Mouse (Mus musculus) brain, embryonic 14.5 days (tissue): ENCODE results near the gene Lin7b. TPM values are rescaled to one million over a fixed set of nuclear protein-coding genes. Genes with fewer than 3 reads are reported as not detected.

Experiments used
- DNase-seq: peaks from one replicate; pipeline ENCODE4 v3.0.0-alpha.2; 2011; ENCODE audit warnings: low read depth
- CTCF ChIP-seq: fragments of 200-500 bp; IDR thresholded peaks from 2 replicates; pipeline ENCODE4 v1.5.1; 2012; ENCODE audit warnings: inconsistent platforms, mild to moderate bottlenecking, moderate library complexity, borderline replicate concordance; ENCODE audit not compliant: insufficient read depth, insufficient read length; ENCODE audit errors: extremely low read depth
- POLR2A ChIP-seq: fragments of 200-500 bp; IDR thresholded peaks from 2 replicates; pipeline ENCODE4 v1.6.1; 2012; ENCODE audit warnings: mild to moderate bottlenecking, inconsistent platforms, borderline replicate concordance; ENCODE audit not compliant: poor library complexity, insufficient read depth, insufficient read length, severe bottlenecking; ENCODE audit errors: extremely low read depth
- polyA plus RNA-seq: library from polyadenylated mRNA; depleted of rRNA; stranded (reverse); fragments of >200 nt; gene quantifications from 2 replicates; pipeline ENCODE4 v1.2.3, GENCODE M21; 2012; rRNA removed

Gene Lin7b
- polyA plus RNA-seq, 1 experiment = 17.6 TPM

DNA sequence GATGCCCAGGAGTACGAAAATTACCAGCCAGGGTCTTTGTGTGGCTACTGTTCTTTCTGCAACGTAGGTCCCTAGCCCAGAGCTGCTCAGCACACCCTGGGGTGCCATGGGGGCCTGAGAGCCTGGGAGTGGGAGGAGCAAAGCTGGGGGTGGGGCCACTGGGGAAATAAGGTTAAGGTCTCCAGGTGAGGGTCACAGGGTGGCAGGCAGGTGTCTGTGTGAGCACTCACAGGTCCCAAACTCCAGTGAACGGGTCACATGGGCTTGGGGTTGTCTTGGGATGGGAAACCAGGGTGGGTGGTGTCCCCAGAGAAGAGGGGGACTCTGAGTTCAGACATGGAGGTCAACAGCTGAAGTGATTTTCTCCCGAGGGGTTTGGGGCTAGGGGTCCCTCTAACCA lies 32.9 kb downstream of the Lin7b start:
- no peak for DNase-seq
- TF ChIP-seq CTCF (no peak), POLR2A (no peak)

DNA sequence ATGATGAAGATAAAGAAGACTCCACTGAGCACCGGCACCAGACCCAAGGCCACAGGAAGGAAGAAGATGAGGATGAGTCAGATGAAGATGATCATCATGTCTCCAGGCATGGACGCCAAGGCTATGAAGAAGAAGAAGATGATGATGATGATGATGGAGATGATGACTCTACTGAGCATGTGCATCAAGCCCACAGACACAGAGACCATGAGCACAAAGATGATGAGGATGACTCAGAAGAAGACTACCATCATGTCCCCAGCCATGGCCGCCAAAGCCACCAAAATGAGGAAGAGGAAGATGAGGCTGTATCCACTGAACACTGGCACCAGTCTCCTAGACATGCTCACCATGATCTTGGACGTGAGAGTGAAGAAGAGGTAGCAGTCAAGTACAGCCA lies 34.1 kb downstream of the Lin7b start:
- TF ChIP-seq CTCF (no peak), POLR2A (no peak)
- DNase-seq = no peak

- no peak for TF ChIP-seq POLR2A
- no peak for TF ChIP-seq CTCF
- DNase-seq = no peak
Measured at GRCm38 (mm10) chr7:45335056-45335455, 35.3 kb downstream of the Lin7b start, which contains the start of gene Hrc. Gene Hrc (plus strand): TSS chr7:45335290.

GRCm38 (mm10) chr7:45334605-45335004 lies 35.8 kb downstream of the Lin7b start:
- TF ChIP-seq CTCF (no peak), POLR2A (no peak)
- DNase-seq = no peak

- TF ChIP-seq CTCF (no peak), POLR2A (no peak)
- peak; percentile 88 for DNase-seq
Measured at GRCm38 (mm10) chr7:45333431-45333982, 36.9 kb downstream of the Lin7b start, which contains the start of gene Trpm4. Gene Trpm4 (minus strand): TSS chr7:45333780.

- TF ChIP-seq CTCF = no peak
- TF ChIP-seq POLR2A = no peak
- peak; percentile 48 for DNase-seq
Measured at GRCm38 (mm10) chr7:45332685-45333425, 37.5 kb downstream of the Lin7b start.

DNA sequence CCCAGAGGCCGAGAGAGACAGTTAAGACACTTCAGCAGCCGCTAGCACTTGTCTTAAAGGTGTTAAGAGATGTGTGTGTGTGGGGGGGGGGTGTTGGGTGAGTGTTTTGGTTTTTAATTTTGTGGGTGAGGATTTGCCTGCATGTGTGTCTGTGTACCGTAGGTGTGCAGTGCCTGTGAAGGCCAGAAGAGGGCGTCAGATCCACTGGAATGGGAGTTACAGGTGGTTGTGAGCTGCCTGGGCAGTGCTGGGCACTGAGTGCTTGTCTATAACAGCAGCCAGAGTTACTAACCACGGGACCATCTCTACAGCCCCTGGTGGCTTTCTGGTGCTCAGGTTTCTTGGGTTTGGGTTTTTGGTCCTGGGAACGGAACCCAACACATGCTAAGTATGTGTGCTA lies 38.9 kb downstream of the Lin7b start:
- no peak for DNase-seq
- no peak for TF ChIP-seq POLR2A
- 0 out of 2 replicates have a peak, but pooled peaks have one; percentile 2 for TF ChIP-seq CTCF

DNA sequence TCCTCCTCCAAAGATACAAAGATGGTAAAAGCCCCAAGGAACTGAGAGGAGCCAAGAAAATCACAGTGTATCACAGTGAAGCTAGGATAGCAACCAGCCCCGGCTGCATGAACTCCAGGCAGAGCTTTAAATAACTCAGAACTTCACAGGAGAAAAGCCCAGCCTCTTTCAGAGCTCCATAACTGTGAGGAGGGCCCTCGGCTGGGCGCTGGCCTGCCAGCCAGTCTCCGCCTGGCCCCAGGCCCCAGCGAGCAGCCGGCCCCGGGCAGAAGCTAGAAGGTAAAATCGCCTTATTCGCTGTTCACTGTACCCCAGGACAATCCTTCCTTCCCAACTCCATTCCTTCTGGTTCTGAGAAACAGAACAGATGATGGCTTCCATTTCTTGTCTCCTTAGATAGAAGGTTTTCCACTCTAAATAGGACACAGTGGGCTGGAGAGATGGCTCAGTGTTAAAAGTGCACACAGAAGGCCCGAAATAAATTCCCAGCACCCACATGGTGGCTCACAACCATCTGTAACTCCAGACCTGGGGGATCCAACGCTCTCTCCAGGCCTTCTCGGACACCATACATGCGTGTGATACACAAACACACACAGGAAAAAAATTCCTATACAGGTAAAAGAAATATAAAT lies 41.4 kb downstream of the Lin7b start:
- TF ChIP-seq CTCF = no peak
- TF ChIP-seq POLR2A = no peak

GRCm38 (mm10) chr7:45325800-45326199 lies 44.6 kb downstream of the Lin7b start:
- TF ChIP-seq POLR2A (no peak), CTCF (peak; percentile 22; the same call in 1 of the 2 replicates)
- DNase-seq = no peak

More for the DNA sequence above, 41.4 kb downstream of the Lin7b start:
- no peak for DNase-seq

GRCm38 (mm10) chr7:45323069-45323468 lies 47.3 kb downstream of the Lin7b start:
- no peak for TF ChIP-seq POLR2A
- no peak for TF ChIP-seq CTCF
- DNase-seq = no peak

- DNase-seq = no peak
- no peak for TF ChIP-seq CTCF
- TF ChIP-seq POLR2A = no peak
Measured at GRCm38 (mm10) chr7:45322245-45322644, 48.1 kb downstream of the Lin7b start.

Other genes with a start within 250 kb of the Lin7b start
- gene Rps11, start 246.1 kb downstream of the Lin7b start, polyA plus RNA-seq = 421 and 634 TPM in 2 replicates
- 2,550 and 2,843 TPM in 2 replicates for gene Rpl13a, start 241.8 kb downstream of the Lin7b start, polyA plus RNA-seq
- 0.30 and 0.31 TPM in 2 replicates for gene Gm45713, start 234.4 kb downstream of the Lin7b start, polyA plus RNA-seq
- 6.2 and 9.0 TPM in 2 replicates for gene Flt3l, start 234.2 kb downstream of the Lin7b start, polyA plus RNA-seq
- 130 and 151 TPM in 2 replicates for gene Pih1d1, start 216.3 kb downstream of the Lin7b start, polyA plus RNA-seq
- 26.4 and 34.2 TPM in 2 replicates for gene Aldh16a1, start 216.0 kb downstream of the Lin7b start, polyA plus RNA-seq
- gene Slc17a7, start 206.6 kb downstream of the Lin7b start, polyA plus RNA-seq = 6.7 and 25.8 TPM in 2 replicates
- 0.04 and 0.12 TPM in 2 replicates for gene Gfy, start 191.0 kb downstream of the Lin7b start, polyA plus RNA-seq
- 0.25 and 0.30 TPM in 2 replicates for gene Pth2, start 189.6 kb downstream of the Lin7b start, polyA plus RNA-seq
- 0.70 and 1.1 TPM in 2 replicates for gene Ccdc155, start 165.7 kb downstream of the Lin7b start, polyA plus RNA-seq
- gene Dkkl1, start 158.4 kb downstream of the Lin7b start, polyA plus RNA-seq = 1.4 and 2.1 TPM in 2 replicates
- 184 and 312 TPM in 2 replicates for gene Tead2, start 154.8 kb downstream of the Lin7b start, polyA plus RNA-seq
- 1.4 and 1.5 TPM in 2 replicates for gene Cd37, start 131.5 kb downstream of the Lin7b start, polyA plus RNA-seq
- gene Slc6a16, start 129.5 kb downstream of the Lin7b start, polyA plus RNA-seq = 0.70 and 0.86 TPM in 2 replicates
- 0.11 TPM in 1 of 2 replicates, not detected in the other for gene Slc6a21, start 93.1 kb downstream of the Lin7b start, polyA plus RNA-seq
- gene Trpm4, start 36.8 kb downstream of the Lin7b start, polyA plus RNA-seq = 19.0 and 20.3 TPM in 2 replicates
- gene Hrc, start 35.3 kb downstream of the Lin7b start, polyA plus RNA-seq = 0.48 and 1.3 TPM in 2 replicates
- 56.7 and 60.0 TPM in 2 replicates for gene Ppfia3, start 3.6 kb downstream of the Lin7b start, polyA plus RNA-seq
- 643 and 713 TPM in 2 replicates for gene Snrnp70, start 25.2 kb upstream of the Lin7b start, polyA plus RNA-seq
- 0.03 TPM in 1 of 2 replicates, not detected in the other for gene Kcna7, start 35.1 kb upstream of the Lin7b start, polyA plus RNA-seq
- gene Ntf5, start 43.1 kb upstream of the Lin7b start, polyA plus RNA-seq = 0.23 and 0.27 TPM in 2 replicates
- gene Lhb, start 50.2 kb upstream of the Lin7b start, polyA plus RNA-seq = 1.1 and 1.7 TPM in 2 replicates
- gene Gys1, start 64.3 kb upstream of the Lin7b start, polyA plus RNA-seq = 26.7 and 30.6 TPM in 2 replicates
- 125 and 158 TPM in 2 replicates for gene Ruvbl2, start 67.5 kb upstream of the Lin7b start, polyA plus RNA-seq
- 2,346 and 2,481 TPM in 2 replicates for gene Ftl1, start 89.3 kb upstream of the Lin7b start, polyA plus RNA-seq
- gene Bax, start 96.3 kb upstream of the Lin7b start, polyA plus RNA-seq = 168 and 237 TPM in 2 replicates
- 0.11 and 0.18 TPM in 2 replicates for gene Tulp2, start 111.3 kb upstream of the Lin7b start, polyA plus RNA-seq
- gene Gm45808, start 116.2 kb upstream of the Lin7b start, polyA plus RNA-seq = 0.30 TPM in 1 of 2 replicates, not detected in the other
- gene Dhdh, start 118.2 kb upstream of the Lin7b start, polyA plus RNA-seq = 2.0 and 2.8 TPM in 2 replicates
- gene Nucb1, start 139.8 kb upstream of the Lin7b start, polyA plus RNA-seq = 92.0 and 111 TPM in 2 replicates
- 13.5 and 14.5 TPM in 2 replicates for gene Ppp1r15a, start 155.7 kb upstream of the Lin7b start, polyA plus RNA-seq
- 1.7 and 3.6 TPM in 2 replicates for gene Plekha4, start 155.7 kb upstream of the Lin7b start, polyA plus RNA-seq
- gene Hsd17b14, start 184.3 kb upstream of the Lin7b start, polyA plus RNA-seq = 0.25 and 0.44 TPM in 2 replicates
- gene Bcat2, start 199.6 kb upstream of the Lin7b start, polyA plus RNA-seq = 29.5 and 40.2 TPM in 2 replicates
- 0.13 TPM in 1 of 2 replicates, not detected in the other for gene Fgf21, start 244.9 kb upstream of the Lin7b start, polyA plus RNA-seq
- 0.06 and 0.14 TPM in 2 replicates for gene Fut1, start 246.7 kb upstream of the Lin7b start, polyA plus RNA-seq